Mouse (Mus musculus) olfactory bulb, adult 2 months (tissue): ENCODE measurements around the gene Ak6. TPM values are rescaled to one million over a fixed set of nuclear protein-coding genes. Genes with fewer than 3 reads are reported as not detected.
A peak's percentile ranks its signal among the peaks of the same experiment; 100 is the strongest.

Experiments
- H3K27ac ChIP-seq: fragments of 200-500 bp; 2 replicates; pipeline ENCODE4 v1.5.1; 2012; ENCODE audit warnings: low read depth, low read length; ENCODE audit not compliant: insufficient read depth
- H3K4me1 ChIP-seq: fragments of 200-500 bp; 2 replicates; pipeline ENCODE4 v1.6.1; 2012; ENCODE audit warnings: low read length; ENCODE audit not compliant: control insufficient read depth, insufficient read depth
- H3K4me3 ChIP-seq: fragments of 200-500 bp; 2 replicates; pipeline ENCODE4 v1.5.1; 2012; ENCODE audit warnings: mild to moderate bottlenecking, low read depth, low read length, moderate library complexity; ENCODE audit not compliant: insufficient read depth
- CTCF ChIP-seq: fragments of 200-500 bp; IDR thresholded peaks from 2 replicates; pipeline ENCODE4 v1.5.1; 2012; ENCODE audit warnings: low read depth, mild to moderate bottlenecking, low read length, moderate library complexity; ENCODE audit not compliant: insufficient read depth
- POLR2A ChIP-seq: fragments of 200-500 bp; IDR thresholded peaks from 2 replicates; pipeline ENCODE4 v1.6.1; 2012; ENCODE audit warnings: mild to moderate bottlenecking, low read depth, low read length, moderate library complexity; ENCODE audit not compliant: insufficient read depth
- WGBS: fragments of 180-500 bp; shearing (Covaris S2); methylation state at CpG from one replicate; pipeline ENCODE4 v1.1.7; 2018; 5-methylcytosine and 5-hydroxymethylcytosine counted together
- polyA plus RNA-seq: library from polyadenylated mRNA; stranded (reverse); fragments of >200 nt; gene quantifications from 2 replicates; pipeline ENCODE4 v1.2.4, GENCODE M21; 2012; ENCODE audit warnings: low replicate concordance; ENCODE audit not compliant: missing spikeins, insufficient read depth, insufficient read length

Gene Ak6
- not detected in 2 replicates for polyA plus RNA-seq

GRCm38 (mm10) chr13:100650550-100651438 lies at the start of gene Ak6, which contains the start of gene Rad17:
Ak6 (plus strand) TSS chr13:100650979.
Rad17 (minus strand) TSS chr13:100651051.
- TF ChIP-seq CTCF = no peak
- peak; percentile 58 for TF ChIP-seq POLR2A
- Histone ChIP-seq H3K27ac (peak within 1 kb of the TSS; percentile 100), H3K4me1 (peaks cover 9% of the 10 kb centered on the region), H3K4me3 (peak within 1 kb of the TSS; percentile 97)
- under 1% methylated on average over 73 of the region's 73 CpGs for WGBS

GRCm38 (mm10) chr13:100601034-100601433 lies 49.7 kb upstream of the Ak6 start:
- Histone ChIP-seq H3K4me1 (no peaks in the 10 kb centered on the region), H3K4me3 (no peak overlapping the region), H3K27ac (no peak overlapping the region)
- 78% methylated on average over 8 of the region's 8 CpGs for WGBS
- TF ChIP-seq CTCF = no peak
- TF ChIP-seq POLR2A = no peak

GRCm38 (mm10) chr13:100602239-100602902 lies 48.4 kb upstream of the Ak6 start:
- no peaks in the 10 kb centered on the region for H3K4me1 ChIP-seq
- no peak overlapping the region for H3K4me3 ChIP-seq
- WGBS = 70% methylated on average over 5 of the region's 5 CpGs
- H3K27ac ChIP-seq = no peak overlapping the region
- TF ChIP-seq POLR2A (no peak), CTCF (no peak)

GRCm38 (mm10) chr13:100603031-100603737 lies 47.6 kb upstream of the Ak6 start:
- no peak overlapping the region for H3K4me3 ChIP-seq
- WGBS = 90% methylated on average over 10 of the region's 10 CpGs
- TF ChIP-seq POLR2A (no peak), CTCF (no peak)
- H3K27ac ChIP-seq = no peak overlapping the region
- H3K4me1 ChIP-seq = no peaks in the 10 kb centered on the region

GRCm38 (mm10) chr13:100603738-100604095 lies 47.1 kb upstream of the Ak6 start:
- 90% methylated on average over 11 of the region's 11 CpGs for WGBS
- H3K27ac ChIP-seq = no peak overlapping the region
- H3K4me3 ChIP-seq = no peak overlapping the region
- H3K4me1 ChIP-seq = no peaks in the 10 kb centered on the region
- TF ChIP-seq CTCF (no peak), POLR2A (no peak)

- Histone ChIP-seq H3K4me1 (no peaks in the 10 kb centered on the region), H3K27ac (no peak overlapping the region), H3K4me3 (no peak overlapping the region)
- TF ChIP-seq POLR2A (no peak), CTCF (no peak)
- 86% methylated on average over 1 of the region's 1 CpGs for WGBS
Observed at GRCm38 (mm10) chr13:100605845-100606244, 44.9 kb upstream of the Ak6 start.

GRCm38 (mm10) chr13:100607756-100608155 lies 43.0 kb upstream of the Ak6 start:
- TF ChIP-seq POLR2A (no peak), CTCF (no peak)
- WGBS = 85% methylated on average over 8 of the region's 8 CpGs
- no peak overlapping the region for H3K4me3 ChIP-seq
- H3K4me1 ChIP-seq = no peaks in the 10 kb centered on the region
- H3K27ac ChIP-seq = no peak overlapping the region

GRCm38 (mm10) chr13:100611266-100611665 lies 39.5 kb upstream of the Ak6 start:
- Histone ChIP-seq H3K4me1 (peaks cover 2% of the 10 kb centered on the region; the same call in 1 of the 2 replicates), H3K27ac (no peak overlapping the region), H3K4me3 (no peak overlapping the region)
- TF ChIP-seq POLR2A (no peak), CTCF (no peak)
- 94% methylated on average over 13 of the region's 13 CpGs for WGBS
